Mouse (Mus musculus) small intestine, adult 2 months (tissue): ENCODE results near the gene Exo5.

Experiments
- CTCF ChIP-seq: fragments of 200-500 bp; IDR thresholded peaks from 2 replicates; pipeline ENCODE4 v1.5.1; 2012; ENCODE audit warnings: low read depth, mild to moderate bottlenecking, control low read depth, inconsistent platforms, low read length, moderate library complexity, mixed read lengths; ENCODE audit not compliant: insufficient replicate concordance, insufficient read length; ENCODE audit errors: extremely low read depth
- POLR2A ChIP-seq: fragments of 200-500 bp; IDR thresholded peaks from 2 replicates; pipeline ENCODE4 v1.6.1; 2012; ENCODE audit warnings: low read depth, mild to moderate bottlenecking, control low read depth, inconsistent platforms, low read length, moderate library complexity

GRCm38 (mm10) chr4:120878728-120879127 is 46.1 kb downstream of the Exo5 start:
- TF ChIP-seq POLR2A, result no peak
- no peak for TF ChIP-seq CTCF
